Mouse (Mus musculus): ENCODE results near the gene Thsd4.

DNA sequence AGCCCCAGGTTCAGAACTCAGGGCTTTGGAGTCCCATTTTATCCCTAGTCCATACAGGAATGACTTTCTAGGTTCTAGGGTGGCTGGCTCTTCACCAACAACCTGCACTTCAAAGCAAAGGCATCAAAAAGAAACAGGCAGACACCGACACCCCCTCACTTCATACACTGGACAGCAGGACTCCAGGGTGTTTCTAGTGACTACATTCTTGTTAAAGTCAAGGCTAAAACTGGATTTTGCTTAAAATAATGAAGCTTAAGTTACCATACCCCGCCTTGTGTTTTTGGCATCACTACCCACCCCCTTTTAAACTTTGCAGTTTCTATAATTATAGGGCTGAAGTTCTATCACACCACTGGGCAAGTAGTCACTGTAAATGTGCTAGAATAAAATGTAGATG, 225.6 kb downstream of the Thsd4 start:
- no peak for TF ChIP-seq CTCF (IDR thresholded peaks at IDR 0.05; ENCODE audit: control insufficient read depth, insufficient read depth, insufficient read length)
- no peak for TF ChIP-seq MYOG (IDR thresholded peaks at IDR 0.05; ENCODE audit: control insufficient read depth, extremely low read depth, insufficient read length)
- no peak for TF ChIP-seq FOSL1 (IDR thresholded peaks at IDR 0.05; ENCODE audit: insufficient read depth, low read length, poor library complexity, severe bottlenecking)
- TF ChIP-seq MYOD1 (IDR thresholded peaks at IDR 0.05; ENCODE audit: control insufficient read depth, insufficient read length, low read depth) = no peak
